Mouse (Mus musculus): ENCODE data around the gene Men1. TPM values are rescaled to one million over a fixed set of nuclear protein-coding genes. Genes with fewer than 3 reads are reported as not detected.

Gene Men1
- polyA plus RNA-seq, 1 experiment: 76.5 TPM

GRCm38 (mm10) chr19:6354030-6354429, 19.3 kb downstream of the Men1 start:
- no peak overlapping the region for H3K27ac ChIP-seq (ENCODE audit: insufficient read depth, low read length)
- no peak for TF ChIP-seq POLR2A (IDR thresholded peaks at IDR 0.05; ENCODE audit: extremely low read depth, insufficient read depth, low read length)
- no peak for TF ChIP-seq CTCF (IDR thresholded peaks at IDR 0.05; ENCODE audit: extremely low read depth, insufficient read depth, low read length)
- no peak overlapping the region for H3K4me3 ChIP-seq (ENCODE audit: insufficient read depth, low read length)
- H3K4me1 ChIP-seq (ENCODE audit: control insufficient read depth, insufficient read depth, low read length): no peaks in the 10 kb centered on the region

- no peak overlapping the region for H3K27ac ChIP-seq (ENCODE audit: insufficient read depth, low read length)
- H3K4me1 ChIP-seq (ENCODE audit: control insufficient read depth, insufficient read depth, low read length): no peaks in the 10 kb centered on the region; the same call in 1 of the 2 replicates
- TF ChIP-seq POLR2A (IDR thresholded peaks at IDR 0.05; ENCODE audit: extremely low read depth, insufficient read depth, low read length) (no peak), CTCF (IDR thresholded peaks at IDR 0.05; ENCODE audit: extremely low read depth, insufficient read depth, low read length) (no peak)
- no peak overlapping the region for H3K4me3 ChIP-seq (ENCODE audit: insufficient read depth, low read length)
Measured at GRCm38 (mm10) chr19:6361291-6361690, 26.5 kb downstream of the Men1 start.

- TF ChIP-seq POLR2A (IDR thresholded peaks at IDR 0.05; ENCODE audit: extremely low read depth, insufficient read depth, low read length): no peak
- no peak for TF ChIP-seq CTCF (IDR thresholded peaks at IDR 0.05; ENCODE audit: extremely low read depth, insufficient read depth, low read length)
- H3K27ac ChIP-seq (ENCODE audit: insufficient read depth, low read length): peak overlapping the region; percentile 22; the same call in 1 of the 2 replicates
Measured at GRCm38 (mm10) chr19:6363091-6363410, 28.3 kb downstream of the Men1 start.

DNA sequence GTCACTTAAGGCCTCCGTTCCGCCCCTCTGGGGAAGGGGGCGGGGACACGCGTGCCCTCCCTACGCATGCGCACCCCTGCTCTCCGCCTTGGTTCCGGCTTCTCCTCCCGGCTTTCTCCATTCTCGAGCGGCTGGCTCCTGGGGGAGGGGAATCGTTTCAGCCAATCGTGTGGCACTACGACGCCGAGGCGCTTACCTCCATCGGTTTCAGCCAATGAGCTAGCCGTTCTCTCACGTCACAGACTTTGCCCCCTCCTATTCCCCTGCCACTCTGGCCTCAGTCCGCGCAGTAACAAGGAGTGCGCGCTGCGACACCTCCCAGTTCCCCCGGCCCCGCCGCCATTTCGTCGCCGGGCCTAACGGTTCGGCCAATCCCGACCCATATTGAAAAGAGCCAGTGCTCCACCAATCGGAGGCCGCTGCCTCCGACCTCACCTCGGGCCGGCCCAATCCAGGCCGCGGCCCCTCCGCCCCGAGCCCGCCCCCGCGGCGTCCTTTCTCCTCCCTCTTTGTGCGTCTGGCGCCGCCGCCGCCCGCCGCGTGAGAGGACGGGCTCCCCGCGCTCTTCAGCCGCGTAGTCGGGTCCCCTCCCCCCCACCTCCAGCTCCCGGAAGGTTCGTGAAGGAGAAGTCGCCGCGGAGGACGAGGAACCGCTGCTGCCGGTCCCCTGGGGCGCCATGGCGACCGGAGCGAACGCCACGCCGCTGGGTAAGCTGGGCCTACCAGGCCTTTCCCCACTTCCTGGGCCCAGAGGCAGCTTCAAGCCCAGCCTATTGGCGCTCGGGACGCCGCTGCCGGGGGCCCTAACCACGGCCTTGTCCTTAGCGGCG, 28.8 kb downstream of the Men1 start, which contains the start of gene Sf1:
Gene Sf1 (plus strand): TSS at position 280 of the 830 bp plus-strand sequence.
- peak within 1 kb of the TSS; percentile 55 for H3K4me3 ChIP-seq (ENCODE audit: insufficient read depth, low read length)
- TF ChIP-seq POLR2A (IDR thresholded peaks at IDR 0.05; ENCODE audit: extremely low read depth, insufficient read depth, low read length): peak; percentile 90
- no peak for TF ChIP-seq CTCF (IDR thresholded peaks at IDR 0.05; ENCODE audit: extremely low read depth, insufficient read depth, low read length)
- H3K27ac ChIP-seq (ENCODE audit: insufficient read depth, low read length): peak within 1 kb of the TSS; percentile 98
- H3K4me1 ChIP-seq (ENCODE audit: control insufficient read depth, insufficient read depth, low read length): no peaks in the 10 kb centered on the region; the same call in 1 of the 2 replicates

More at GRCm38 (mm10) chr19:6363091-6363410, 28.3 kb downstream of the Men1 start:
- peak overlapping the region; percentile 55 for H3K4me3 ChIP-seq (ENCODE audit: insufficient read depth, low read length)
- H3K4me1 ChIP-seq (ENCODE audit: control insufficient read depth, insufficient read depth, low read length): no peaks in the 10 kb centered on the region; the same call in 1 of the 2 replicates

DNA sequence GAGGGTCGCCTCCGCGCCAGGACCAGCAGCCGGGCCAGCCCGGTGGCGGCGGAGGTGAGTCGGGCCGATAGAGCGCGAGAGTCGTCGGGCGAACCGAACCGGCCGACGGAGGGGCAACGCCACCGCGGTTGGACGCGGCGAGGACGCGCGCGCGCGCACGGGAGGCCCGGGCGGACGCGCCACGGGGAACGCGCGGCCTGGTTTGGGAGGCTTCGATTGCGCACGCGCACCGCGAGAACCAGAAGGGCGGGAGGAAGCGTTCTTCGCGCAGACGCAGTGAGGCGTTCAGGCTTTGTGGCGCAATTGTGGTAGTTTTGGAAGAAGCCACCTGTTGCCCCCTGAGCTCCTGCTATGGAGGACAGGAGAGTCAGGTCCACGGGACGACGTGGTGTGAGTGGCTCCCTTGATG, 29.5 kb downstream of the Men1 start:
- peak overlapping the region; percentile 98 for H3K27ac ChIP-seq (ENCODE audit: insufficient read depth, low read length)
- TF ChIP-seq POLR2A (IDR thresholded peaks at IDR 0.05; ENCODE audit: extremely low read depth, insufficient read depth, low read length) (peak; percentile 75), CTCF (IDR thresholded peaks at IDR 0.05; ENCODE audit: extremely low read depth, insufficient read depth, low read length) (no peak)
- peak overlapping the region; percentile 55 for H3K4me3 ChIP-seq (ENCODE audit: insufficient read depth, low read length)
- no peaks in the 10 kb centered on the region; the same call in 1 of the 2 replicates for H3K4me1 ChIP-seq (ENCODE audit: control insufficient read depth, insufficient read depth, low read length)

GRCm38 (mm10) chr19:6364842-6365241, 30.1 kb downstream of the Men1 start:
- Histone ChIP-seq H3K27ac (ENCODE audit: insufficient read depth, low read length) (no peak overlapping the region), H3K4me1 (ENCODE audit: control insufficient read depth, insufficient read depth, low read length) (peaks cover under 1% of the 10 kb centered on the region; the same call in 1 of the 2 replicates), H3K4me3 (ENCODE audit: insufficient read depth, low read length) (peak overlapping the region; percentile 55)
- no peak for TF ChIP-seq CTCF (IDR thresholded peaks at IDR 0.05; ENCODE audit: extremely low read depth, insufficient read depth, low read length)
- TF ChIP-seq POLR2A (IDR thresholded peaks at IDR 0.05; ENCODE audit: extremely low read depth, insufficient read depth, low read length): no peak

DNA sequence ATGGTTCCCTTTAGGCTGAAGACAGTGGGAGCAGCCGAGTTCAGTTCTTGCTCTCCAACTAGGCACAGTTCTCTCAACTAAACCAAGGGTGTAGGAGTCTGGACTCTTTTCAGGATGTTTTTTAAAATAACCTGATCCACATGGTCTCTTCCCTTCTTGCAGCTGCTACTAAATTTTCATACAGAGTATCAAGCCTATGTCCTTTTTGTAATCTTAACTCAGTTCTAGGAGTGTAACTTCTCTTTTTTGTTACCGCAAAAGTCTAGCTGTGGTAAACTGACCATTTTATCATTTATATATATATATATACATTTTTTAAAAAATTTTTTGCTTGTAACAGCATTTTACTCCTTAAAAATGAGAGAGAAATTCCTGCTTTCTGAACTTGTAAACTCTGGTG, 35.4 kb downstream of the Men1 start:
- no peak for TF ChIP-seq POLR2A (IDR thresholded peaks at IDR 0.05; ENCODE audit: extremely low read depth, insufficient read depth, low read length)
- TF ChIP-seq CTCF (IDR thresholded peaks at IDR 0.05; ENCODE audit: extremely low read depth, insufficient read depth, low read length): no peak
- peaks cover 2% of the 10 kb centered on the region; the same call in 1 of the 2 replicates for H3K4me1 ChIP-seq (ENCODE audit: control insufficient read depth, insufficient read depth, low read length)
- H3K27ac ChIP-seq (ENCODE audit: insufficient read depth, low read length): no peak overlapping the region
- no peak overlapping the region for H3K4me3 ChIP-seq (ENCODE audit: insufficient read depth, low read length)

GRCm38 (mm10) chr19:6372433-6372832, 37.7 kb downstream of the Men1 start:
- TF ChIP-seq CTCF (IDR thresholded peaks at IDR 0.05; ENCODE audit: extremely low read depth, insufficient read depth, low read length) (no peak), POLR2A (IDR thresholded peaks at IDR 0.05; ENCODE audit: extremely low read depth, insufficient read depth, low read length) (no peak)
- H3K4me1 ChIP-seq (ENCODE audit: control insufficient read depth, insufficient read depth, low read length): peaks cover 2% of the 10 kb centered on the region; the same call in 1 of the 2 replicates
- no peak overlapping the region for H3K27ac ChIP-seq (ENCODE audit: insufficient read depth, low read length)
- no peak overlapping the region for H3K4me3 ChIP-seq (ENCODE audit: insufficient read depth, low read length)

DNA sequence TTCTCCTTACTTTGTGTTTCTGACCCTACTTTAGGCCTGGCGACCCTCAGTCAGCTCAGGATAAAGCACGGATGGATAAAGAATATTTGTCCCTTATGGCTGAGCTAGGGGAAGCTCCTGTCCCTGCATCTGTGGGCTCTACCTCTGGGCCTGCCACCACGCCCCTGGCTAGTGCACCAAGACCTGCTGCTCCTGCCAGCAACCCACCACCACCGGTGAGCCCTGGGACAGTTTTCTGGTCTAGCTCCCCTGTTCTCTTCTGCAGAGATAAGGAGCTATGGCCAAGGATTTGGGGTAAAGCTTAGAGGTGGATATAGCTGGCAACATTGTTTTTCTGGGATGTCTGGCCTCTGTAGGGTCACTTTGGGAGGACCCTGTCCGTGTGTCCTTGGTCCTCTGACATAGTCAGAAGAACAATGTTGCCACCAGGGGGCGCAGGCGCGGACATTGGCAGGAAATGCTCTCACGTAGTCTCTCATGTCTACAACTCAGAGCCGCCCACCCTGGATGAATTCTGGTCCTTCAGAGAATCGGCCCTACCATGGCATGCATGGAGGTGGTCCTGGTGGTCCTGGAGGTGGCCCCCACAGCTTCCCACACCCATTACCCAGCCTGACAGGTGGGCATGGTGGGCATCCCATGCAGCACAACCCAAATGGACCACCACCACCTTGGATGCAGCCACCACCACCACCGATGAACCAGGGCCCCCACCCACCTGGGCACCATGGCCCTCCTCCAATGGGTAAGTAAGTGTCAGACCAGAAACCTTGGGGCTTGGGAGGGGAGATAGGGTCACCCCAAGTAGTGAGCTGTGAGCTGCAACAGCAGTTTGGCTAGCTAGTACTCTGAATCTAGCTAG, 39.0 kb downstream of the Men1 start:
- Histone ChIP-seq H3K27ac (ENCODE audit: insufficient read depth, low read length) (no peak overlapping the region), H3K4me3 (ENCODE audit: insufficient read depth, low read length) (no peak overlapping the region), H3K4me1 (ENCODE audit: control insufficient read depth, insufficient read depth, low read length) (peaks cover 2% of the 10 kb centered on the region; the same call in 1 of the 2 replicates)
- TF ChIP-seq CTCF (IDR thresholded peaks at IDR 0.05; ENCODE audit: extremely low read depth, insufficient read depth, low read length) (peak; percentile 50), POLR2A (IDR thresholded peaks at IDR 0.05; ENCODE audit: extremely low read depth, insufficient read depth, low read length) (no peak)

Data from cortical plate, adult 2 months (tissue).